Mouse (Mus musculus) C2C12 (cell line): ENCODE measurements around the gene Smg6. TPM values are rescaled to one million over a fixed set of nuclear protein-coding genes. Genes with fewer than 3 reads are reported as not detected.

Experiments used
- H3K27me3 ChIP-seq: one replicate; pipeline ENCODE4 v1.6.1; 2011; ENCODE audit not compliant: control insufficient read depth, insufficient read depth, insufficient read length
- H3K36me3 ChIP-seq: one replicate; pipeline ENCODE4 v1.6.1; 2011; ENCODE audit not compliant: control insufficient read depth, insufficient read depth
- H3K4me3 ChIP-seq: one replicate; pipeline ENCODE4 v1.5.1; 2011; ENCODE audit warnings: mild to moderate bottlenecking, control low read depth; ENCODE audit not compliant: poor library complexity, insufficient read depth, severe bottlenecking
- H3K79me2 ChIP-seq: one replicate; pipeline ENCODE4 v1.6.1; 2011; ENCODE audit not compliant: control insufficient read depth, insufficient read depth
- H3K79me3 ChIP-seq: one replicate; pipeline ENCODE4 v1.6.1; 2011; ENCODE audit warnings: low read depth, control low read depth
- H3ac ChIP-seq: one replicate; pipeline ENCODE3; 2011; ENCODE audit warnings: low read depth; ENCODE audit not compliant: control insufficient read depth, insufficient read length
- CEBPB ChIP-seq: IDR thresholded peaks from one replicate; pipeline ENCODE4 v1.6.1; 2011; ENCODE audit warnings: low read depth, mild to moderate bottlenecking, control low read depth, moderate library complexity
- CTCF ChIP-seq: IDR thresholded peaks from one replicate; pipeline ENCODE4 v1.5.1; 2011; ENCODE audit not compliant: control insufficient read depth, insufficient read depth, insufficient read length
- FOSL1 ChIP-seq: IDR thresholded peaks from one replicate; pipeline ENCODE4 v1.8.0; 2011; ENCODE audit warnings: mild to moderate bottlenecking, low read length; ENCODE audit not compliant: poor library complexity, insufficient read depth, severe bottlenecking
- MAX ChIP-seq: IDR thresholded peaks from one replicate; pipeline ENCODE4 v1.6.1; 2011; ENCODE audit warnings: mild to moderate bottlenecking, control low read depth
- MYOD1 ChIP-seq: IDR thresholded peaks from one replicate; pipeline ENCODE4 v1.6.1; 2011; ENCODE audit warnings: low read depth; ENCODE audit not compliant: control insufficient read depth, insufficient read length
- MYOG ChIP-seq: IDR thresholded peaks from one replicate; pipeline ENCODE4 v1.6.1; 2011; ENCODE audit not compliant: control insufficient read depth, insufficient read length; ENCODE audit errors: extremely low read depth
- USF1 ChIP-seq: IDR thresholded peaks from one replicate; pipeline ENCODE4 v1.6.1; 2011; ENCODE audit warnings: low read depth, mild to moderate bottlenecking, control low read depth, moderate library complexity
- polyA plus RNA-seq: library from polyadenylated mRNA; unstranded; fragments of >200 nt; fragmentation: generic; extraction: Trizol; gene quantifications from one replicate; pipeline ENCODE4 v1.2.1, GENCODE M21; 2012; ENCODE audit warnings: missing spikeins

The Smg6 gene
- polyA plus RNA-seq, 1 experiment = 7.5 TPM

DNA sequence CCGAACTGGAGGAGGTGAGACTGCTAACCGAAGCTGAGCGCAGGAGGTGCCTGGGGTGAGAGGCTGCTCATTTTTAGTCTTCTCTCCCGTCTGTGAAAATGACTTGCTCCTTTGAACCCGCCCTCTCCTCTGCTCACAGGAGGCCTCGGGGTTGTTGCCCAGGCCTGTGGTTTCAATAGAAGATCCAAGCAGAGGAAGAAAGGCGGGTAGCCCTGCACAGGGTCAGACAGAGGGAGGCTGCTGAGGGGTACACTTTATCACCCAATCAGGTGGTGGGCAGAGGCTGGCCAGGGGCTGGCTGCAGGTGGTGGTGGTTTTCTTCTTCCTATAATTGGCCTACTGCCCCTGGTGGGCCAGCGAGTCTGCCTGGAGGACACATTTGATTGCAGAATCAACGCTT, 278.8 kb downstream of the Smg6 start:
- no peaks in the 10 kb centered on the region for H3K79me3 ChIP-seq
- no peak for TF ChIP-seq MYOD1
- no peak for TF ChIP-seq CTCF
- TF ChIP-seq CEBPB = no peak
- no peak for TF ChIP-seq USF1
- TF ChIP-seq FOSL1 = no peak
- no peak for TF ChIP-seq MYOG
- TF ChIP-seq MAX = no peak
- no peak overlapping the region for H3K4me3 ChIP-seq
- H3K36me3 ChIP-seq = no peaks in the 10 kb centered on the region
- H3K27me3 ChIP-seq = no peaks in the 10 kb centered on the region
- no peaks in the 10 kb centered on the region for H3K79me2 ChIP-seq
- H3ac ChIP-seq = no peak overlapping the region

- no peaks in the 10 kb centered on the region for H3K36me3 ChIP-seq
- no peaks in the 10 kb centered on the region for H3K27me3 ChIP-seq
- no peak overlapping the region for H3ac ChIP-seq
- no peak overlapping the region for H3K4me3 ChIP-seq
- no peaks in the 10 kb centered on the region for H3K79me3 ChIP-seq
- no peaks in the 10 kb centered on the region for H3K79me2 ChIP-seq
- TF ChIP-seq USF1 = no peak
- no peak for TF ChIP-seq CEBPB
- no peak for TF ChIP-seq MAX
- TF ChIP-seq MYOG = no peak
- no peak for TF ChIP-seq FOSL1
Observed at GRCm38 (mm10) chr11:75206347-75206746, 280.7 kb downstream of the Smg6 start.

- no peak overlapping the region for H3ac ChIP-seq
- H3K79me3 ChIP-seq = no peaks in the 10 kb centered on the region
- no peaks in the 10 kb centered on the region for H3K27me3 ChIP-seq
- H3K79me2 ChIP-seq = no peaks in the 10 kb centered on the region
- no peak for TF ChIP-seq MYOG
- no peak for TF ChIP-seq USF1
- no peak for TF ChIP-seq MAX
- no peak for TF ChIP-seq MYOD1
- no peak for TF ChIP-seq FOSL1
- TF ChIP-seq CEBPB = no peak
- no peak for TF ChIP-seq CTCF
- H3K36me3 ChIP-seq = no peaks in the 10 kb centered on the region
- H3K4me3 ChIP-seq = no peak overlapping the region
Observed at GRCm38 (mm10) chr11:75209363-75209762, 283.7 kb downstream of the Smg6 start.

- no peak for TF ChIP-seq MYOD1
- TF ChIP-seq MAX = no peak
- TF ChIP-seq CTCF = no peak
- no peak for TF ChIP-seq MYOG
- TF ChIP-seq FOSL1 = no peak
- no peak for TF ChIP-seq USF1
- no peak for TF ChIP-seq CEBPB
- no peaks in the 10 kb centered on the region for H3K79me3 ChIP-seq
- H3K36me3 ChIP-seq = no peaks in the 10 kb centered on the region
- no peak overlapping the region for H3ac ChIP-seq
- H3K4me3 ChIP-seq = no peak overlapping the region
- no peaks in the 10 kb centered on the region for H3K27me3 ChIP-seq
- H3K79me2 ChIP-seq = no peaks in the 10 kb centered on the region
Observed at GRCm38 (mm10) chr11:75210093-75210492, 284.5 kb downstream of the Smg6 start.

GRCm38 (mm10) chr11:75210755-75211154, 285.1 kb downstream of the Smg6 start:
- Histone ChIP-seq H3ac (no peak overlapping the region), H3K79me3 (no peaks in the 10 kb centered on the region), H3K36me3 (no peaks in the 10 kb centered on the region), H3K27me3 (no peaks in the 10 kb centered on the region), H3K79me2 (no peaks in the 10 kb centered on the region), H3K4me3 (no peak overlapping the region)
- no peak for TF ChIP-seq CEBPB
- no peak for TF ChIP-seq CTCF
- TF ChIP-seq USF1 = no peak
- TF ChIP-seq FOSL1 = no peak
- no peak for TF ChIP-seq MYOD1
- TF ChIP-seq MAX = no peak
- no peak for TF ChIP-seq MYOG

GRCm38 (mm10) chr11:75212031-75212667, 286.5 kb downstream of the Smg6 start:
- H3K36me3 ChIP-seq = no peaks in the 10 kb centered on the region
- no peaks in the 10 kb centered on the region for H3K79me3 ChIP-seq
- H3ac ChIP-seq = no peak overlapping the region
- H3K79me2 ChIP-seq = no peaks in the 10 kb centered on the region
- no peak overlapping the region for H3K4me3 ChIP-seq
- no peaks in the 10 kb centered on the region for H3K27me3 ChIP-seq
- TF ChIP-seq MAX = no peak
